Mouse (Mus musculus) kidney, embryonic 14.5 days (tissue): ENCODE measurements around the gene Naa20. TPM values are rescaled to one million over a fixed set of nuclear protein-coding genes. Genes with fewer than 3 reads are reported as not detected.
A peak's percentile ranks its signal among the peaks of the same experiment; 100 is the strongest.
"Not testable (repeated sequence)": the region's sequence is repeated elsewhere in the genome, so short reads cannot be mapped to it uniquely, and the experiment has no call there.

Experiments used
- ATAC-seq: fragments of 200-750 bp; cut with Nextera tagmentation; 2 replicates; pipeline ENCODE4 v1.8.0; 2017; ENCODE audit warnings: moderate number of reproducible peaks, mild to moderate bottlenecking, moderate TSS enrichment, moderate library complexity; ENCODE audit not compliant: low FRiP score, low TSS enrichment
- H3K27ac ChIP-seq: fragments of 300-500 bp; sonication (generic); 2 replicates; pipeline ENCODE4 v1.5.1; 2014; ENCODE audit warnings: low read depth, mild to moderate bottlenecking, low read length, moderate library complexity, mixed read lengths
- H3K27me3 ChIP-seq: fragments of 300-500 bp; sonication (generic); 2 replicates; pipeline ENCODE4 v1.6.1; 2014; ENCODE audit warnings: mild to moderate bottlenecking, low read length; ENCODE audit not compliant: control insufficient read depth, insufficient read depth
- H3K36me3 ChIP-seq: fragments of 300-500 bp; sonication (generic); 2 replicates; pipeline ENCODE4 v1.6.1; 2014; ENCODE audit warnings: low read length, mixed read lengths; ENCODE audit not compliant: control insufficient read depth, insufficient read depth
- H3K4me1 ChIP-seq: fragments of 300-500 bp; sonication (generic); 2 replicates; pipeline ENCODE4 v1.6.1; 2014; ENCODE audit warnings: low read length, mixed read lengths; ENCODE audit not compliant: control insufficient read depth, insufficient read depth
- H3K4me2 ChIP-seq: fragments of 300-500 bp; sonication (generic); replicated peaks from 2 replicates; pipeline ENCODE4 v1.6.1; 2014; ENCODE audit warnings: low read depth, mild to moderate bottlenecking, low read length
- H3K4me3 ChIP-seq: fragments of 300-500 bp; sonication (generic); 2 replicates; pipeline ENCODE4 v1.5.1; 2014; ENCODE audit warnings: mild to moderate bottlenecking, low read length
- H3K9ac ChIP-seq: fragments of 300-500 bp; sonication (generic); 2 replicates; pipeline ENCODE4 v1.6.1; 2014; ENCODE audit warnings: low read depth, mild to moderate bottlenecking, low read length, moderate library complexity
- H3K9me3 ChIP-seq: fragments of 300-500 bp; sonication (generic); 2 replicates; pipeline ENCODE4 v1.6.1; 2016; ENCODE audit warnings: low read length; ENCODE audit not compliant: control insufficient read depth
- WGBS: fragments of 180-500 bp; shearing (Covaris S2); extraction: QIAGEN DNeasy Blood & Tissue Kit; methylation state at CpG from one replicate; pipeline ENCODE4 v1.1.7; 2014; 5-methylcytosine and 5-hydroxymethylcytosine counted together
- polyA plus RNA-seq: library from polyadenylated mRNA; unstranded; fragments of >200 nt; fragmentation: Nextera tagmentation; extraction: Ambion mirVana; gene quantifications from 2 replicates; pipeline ENCODE4 v1.2.1, GENCODE M21; 2014

Naa20 gene
- polyA plus RNA-seq, 1 experiment from 2014 or later = 206 TPM

DNA sequence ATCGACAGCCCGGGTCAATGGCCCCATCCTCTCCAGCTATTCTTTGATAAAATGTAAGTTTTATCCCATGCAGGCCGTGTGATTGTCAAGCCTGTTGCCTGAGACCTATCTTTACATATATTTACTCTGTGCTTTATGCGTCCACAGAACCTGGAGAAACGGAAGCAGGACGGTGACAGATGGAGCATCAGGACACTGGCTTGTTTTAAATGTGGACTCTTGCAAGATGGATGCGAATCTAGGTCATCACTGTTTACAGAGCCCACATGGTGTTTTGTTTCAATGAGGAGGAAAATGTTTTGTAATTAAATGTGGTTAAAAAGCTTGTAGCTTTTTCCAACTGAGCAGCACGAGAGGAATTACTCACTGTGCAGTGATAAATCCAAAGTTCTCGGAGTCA is 3.8 kb upstream of the Naa20 start:
- 70% methylated on average over 9 of the region's 9 CpGs for WGBS
- Histone ChIP-seq H3K9me3 (no peaks in the 10 kb centered on the region), H3K27me3 (no peaks in the 10 kb centered on the region), H3K9ac (no peak overlapping the region), H3K27ac (no peak overlapping the region), H3K4me2 (no peak overlapping the region), H3K4me1 (no peaks in the 10 kb centered on the region), H3K4me3 (no peak overlapping the region), H3K36me3 (no peaks in the 10 kb centered on the region)
- no peak for ATAC-seq

DNA sequence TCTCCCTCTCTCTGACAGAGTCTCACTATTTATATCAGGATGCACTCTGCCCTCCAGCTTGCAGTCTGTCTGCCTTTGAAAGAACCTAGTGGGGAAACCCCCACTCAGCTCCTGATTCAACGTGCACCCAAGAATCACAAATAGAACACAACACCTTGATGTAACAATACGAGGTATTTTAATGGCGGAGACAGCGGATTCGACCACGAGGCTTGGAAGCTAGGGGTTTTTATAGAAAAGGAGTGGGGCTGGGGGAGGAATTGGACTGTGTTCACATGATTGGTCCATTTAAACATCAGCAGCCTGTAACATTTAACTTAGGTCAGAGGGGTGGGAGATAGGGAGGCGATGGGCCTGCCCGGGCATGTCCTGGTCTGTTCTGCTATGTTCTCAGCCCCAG is 1.6 kb upstream of the Naa20 start:
- not testable (repeated sequence) for H3K9me3 ChIP-seq, H3K4me3 ChIP-seq, H3K36me3 ChIP-seq, ATAC-seq, H3K27ac ChIP-seq, H3K4me1 ChIP-seq, H3K4me2 ChIP-seq, H3K27me3 ChIP-seq, H3K9ac ChIP-seq
- 72% methylated on average over 8 of the region's 8 CpGs for WGBS

DNA sequence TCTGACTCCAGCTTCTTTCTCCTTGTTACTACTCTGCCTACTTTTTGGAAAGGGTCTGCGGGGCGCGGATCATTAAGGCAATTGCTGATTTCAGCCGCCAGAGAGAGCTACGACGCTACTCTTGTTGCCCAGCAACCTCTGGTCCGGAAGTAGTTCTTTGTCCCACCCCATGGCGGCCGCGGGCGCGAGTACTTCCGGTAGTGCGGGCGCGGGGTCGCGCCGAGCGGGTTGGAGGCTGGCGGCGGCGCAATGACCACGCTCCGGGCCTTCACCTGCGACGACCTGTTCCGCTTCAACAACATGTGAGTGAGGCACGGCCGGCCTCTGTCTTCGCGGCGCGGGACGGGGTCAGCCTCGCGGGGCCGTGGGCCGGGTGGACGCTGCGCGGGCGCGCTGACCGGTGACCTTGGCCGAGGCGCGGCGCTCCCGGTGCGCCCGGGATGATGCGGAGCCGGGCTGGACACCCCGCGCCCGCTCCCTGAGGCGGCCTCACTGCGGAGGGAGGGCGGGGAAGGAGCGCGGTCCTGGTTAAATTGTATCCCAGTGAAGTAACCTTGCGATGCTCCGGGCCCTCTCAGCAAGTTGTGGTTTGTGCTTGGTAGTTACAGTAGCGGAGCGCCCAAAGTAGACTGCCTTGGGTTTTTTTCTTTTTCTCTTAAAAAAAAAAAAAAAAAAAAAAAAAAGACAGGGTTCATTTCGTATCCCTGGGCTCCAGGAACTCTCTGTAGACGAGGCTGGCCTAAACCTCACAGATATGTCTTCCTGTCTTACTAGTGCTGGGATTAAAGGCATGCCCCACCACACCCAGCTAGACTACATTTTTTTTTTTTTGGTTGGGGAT is 1.4 kb downstream of the Naa20 start:
- H3K9me3 ChIP-seq = no peaks in the 10 kb centered on the region
- peak overlapping the region; percentile 83 for H3K4me2 ChIP-seq
- H3K27me3 ChIP-seq = no peaks in the 10 kb centered on the region
- peak overlapping the region; percentile 94 for H3K9ac ChIP-seq
- peak overlapping the region; percentile 92 for H3K4me3 ChIP-seq
- H3K4me1 ChIP-seq = peaks cover 8% of the 10 kb centered on the region; the same call in 1 of the 2 replicates
- ATAC-seq = peak; percentile 97
- under 1% methylated on average over 65 of the region's 68 CpGs for WGBS
- peaks cover 3% of the 10 kb centered on the region; the same call in 1 of the 2 replicates for H3K36me3 ChIP-seq
- peak overlapping the region; percentile 95 for H3K27ac ChIP-seq

DNA sequence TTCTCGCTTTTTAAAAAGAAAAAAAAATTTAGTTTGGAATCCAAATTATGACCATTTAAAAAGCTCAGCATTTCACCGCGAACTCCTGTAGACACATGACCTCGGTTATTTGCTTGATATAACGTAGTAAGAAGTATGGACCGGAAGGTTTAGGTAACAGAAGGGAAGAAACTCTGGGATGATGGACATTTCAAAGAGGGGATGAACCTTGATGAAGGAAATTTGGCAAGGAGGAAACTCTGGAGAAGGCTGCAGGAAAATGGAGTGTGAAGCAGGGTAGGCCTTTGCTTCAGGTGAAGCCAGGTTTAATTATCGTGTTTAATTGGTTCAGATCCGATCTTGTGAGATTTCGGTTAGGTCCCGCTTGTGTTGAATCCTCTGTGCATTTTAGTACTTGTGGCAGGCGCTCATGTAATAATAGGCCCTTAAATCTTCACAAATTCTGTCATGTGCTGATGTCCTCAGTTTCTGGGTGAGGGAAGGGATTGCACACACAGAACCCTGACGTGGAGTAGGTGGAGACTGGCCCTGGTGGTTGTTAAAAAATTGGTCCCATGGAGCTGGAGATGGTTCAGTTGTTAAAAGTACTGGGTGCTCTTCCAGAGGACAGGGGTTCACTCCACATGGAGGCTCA is 2.2 kb downstream of the Naa20 start:
- H3K27ac ChIP-seq = peak overlapping the region; percentile 95; the same call in 1 of the 2 replicates
- peak overlapping the region; percentile 83 for H3K4me2 ChIP-seq
- H3K4me3 ChIP-seq = peak overlapping the region; percentile 92
- no peaks in the 10 kb centered on the region for H3K9me3 ChIP-seq
- H3K36me3 ChIP-seq = peaks cover 9% of the 10 kb centered on the region
- H3K27me3 ChIP-seq = no peaks in the 10 kb centered on the region
- WGBS = 26% methylated on average over 12 of the region's 12 CpGs
- peak overlapping the region; percentile 94; the same call in 1 of the 2 replicates for H3K9ac ChIP-seq
- H3K4me1 ChIP-seq = peaks cover 8% of the 10 kb centered on the region; the same call in 1 of the 2 replicates
- no peak for ATAC-seq

DNA sequence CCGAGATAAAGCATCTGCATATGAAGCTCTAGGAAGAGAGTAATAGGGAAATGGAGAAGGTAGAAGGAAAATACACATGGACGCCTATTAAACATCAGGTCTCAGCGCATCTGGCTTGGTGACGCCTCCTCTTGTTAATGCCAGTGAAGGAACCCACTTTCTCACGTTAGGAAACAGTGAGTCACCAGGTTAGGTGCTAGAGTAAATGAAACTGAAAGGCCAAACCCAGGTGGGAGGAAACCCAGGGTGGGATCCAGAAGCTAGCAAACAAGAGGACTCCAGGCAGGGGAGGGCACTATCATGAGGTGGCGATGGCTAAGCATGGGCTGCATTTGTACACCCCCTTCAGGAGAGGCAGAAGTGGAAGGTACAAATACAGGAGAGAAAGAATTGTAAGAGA is 3.3 kb downstream of the Naa20 start:
- Histone ChIP-seq H3K27me3 (no peaks in the 10 kb centered on the region), H3K4me2 (no peak overlapping the region), H3K27ac (no peak overlapping the region), H3K36me3 (peaks cover 17% of the 10 kb centered on the region), H3K9ac (no peak overlapping the region), H3K4me3 (no peak overlapping the region), H3K9me3 (no peaks in the 10 kb centered on the region), H3K4me1 (peaks cover 8% of the 10 kb centered on the region; the same call in 1 of the 2 replicates)
- ATAC-seq = no peak
- WGBS = 83% methylated on average over 6 of the region's 6 CpGs

DNA sequence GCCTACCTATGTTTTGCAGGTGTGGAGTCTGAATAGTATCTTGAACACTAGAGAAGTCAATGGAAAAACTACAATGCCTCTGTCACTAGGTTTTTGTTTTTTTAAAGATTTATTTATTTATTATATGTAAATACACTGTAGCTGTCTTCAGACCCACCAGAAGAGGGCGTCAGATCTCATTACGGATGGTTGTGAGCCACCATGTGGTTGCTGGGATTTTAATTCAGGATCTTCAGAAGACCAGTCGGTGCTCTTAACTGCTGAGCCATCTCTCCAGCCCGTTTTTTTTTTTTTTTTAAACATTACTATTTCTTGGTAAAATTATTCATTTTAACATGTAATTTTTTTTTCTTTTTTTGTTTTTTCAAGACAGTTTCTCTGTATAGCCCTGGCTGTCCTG is 4.0 kb downstream of the Naa20 start:
- H3K27me3 ChIP-seq, H3K4me3 ChIP-seq, H3K9ac ChIP-seq, H3K9me3 ChIP-seq, H3K4me1 ChIP-seq, H3K4me2 ChIP-seq, H3K27ac ChIP-seq, ATAC-seq: not testable (repeated sequence)
- 61% methylated on average over 4 of the region's 4 CpGs for WGBS
- peaks cover 24% of the 10 kb centered on the region for H3K36me3 ChIP-seq

DNA sequence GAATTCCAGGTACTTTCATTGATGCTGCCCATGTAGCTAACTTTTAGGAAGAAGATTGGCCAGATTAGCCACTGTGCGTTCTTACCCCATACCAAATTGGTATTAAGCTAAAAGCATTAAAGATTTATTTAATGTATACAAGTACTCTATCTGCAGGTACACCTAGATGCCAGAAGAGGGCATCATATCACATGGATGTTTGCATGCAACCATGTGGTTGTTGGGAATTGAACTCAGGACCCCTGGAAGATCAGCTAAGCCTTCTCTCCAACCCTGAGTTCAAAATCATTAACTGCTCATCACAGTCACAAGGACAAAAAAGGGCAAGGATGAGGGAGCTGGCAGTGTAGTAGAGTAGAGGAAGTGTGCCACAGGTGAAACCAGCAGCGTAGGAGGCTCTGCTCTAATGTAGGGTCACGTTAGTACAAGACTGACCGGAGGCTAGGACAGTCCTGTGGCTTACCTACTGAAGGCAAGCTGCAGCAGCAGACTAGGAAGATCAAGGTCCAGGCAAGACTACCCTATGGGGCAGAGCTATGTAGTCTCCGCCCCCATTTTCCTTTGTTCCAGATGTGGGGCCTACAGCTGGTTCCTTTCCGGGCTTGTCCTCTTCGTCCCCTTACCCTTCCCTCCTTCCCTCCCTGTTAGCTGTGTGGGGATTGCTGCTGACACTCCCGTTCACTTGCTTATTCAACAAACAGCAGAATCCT is 19.2 kb downstream of the Naa20 start:
- Histone ChIP-seq H3K4me3 (no peak overlapping the region), H3K9me3 (no peaks in the 10 kb centered on the region), H3K27ac (no peak overlapping the region), H3K4me1 (no peaks in the 10 kb centered on the region), H3K27me3 (no peaks in the 10 kb centered on the region), H3K36me3 (peaks cover 88% of the 10 kb centered on the region), H3K9ac (no peak overlapping the region), H3K4me2 (no peak overlapping the region)
- ATAC-seq = no peak
- WGBS = 84% methylated on average over 8 of the region's 8 CpGs

DNA sequence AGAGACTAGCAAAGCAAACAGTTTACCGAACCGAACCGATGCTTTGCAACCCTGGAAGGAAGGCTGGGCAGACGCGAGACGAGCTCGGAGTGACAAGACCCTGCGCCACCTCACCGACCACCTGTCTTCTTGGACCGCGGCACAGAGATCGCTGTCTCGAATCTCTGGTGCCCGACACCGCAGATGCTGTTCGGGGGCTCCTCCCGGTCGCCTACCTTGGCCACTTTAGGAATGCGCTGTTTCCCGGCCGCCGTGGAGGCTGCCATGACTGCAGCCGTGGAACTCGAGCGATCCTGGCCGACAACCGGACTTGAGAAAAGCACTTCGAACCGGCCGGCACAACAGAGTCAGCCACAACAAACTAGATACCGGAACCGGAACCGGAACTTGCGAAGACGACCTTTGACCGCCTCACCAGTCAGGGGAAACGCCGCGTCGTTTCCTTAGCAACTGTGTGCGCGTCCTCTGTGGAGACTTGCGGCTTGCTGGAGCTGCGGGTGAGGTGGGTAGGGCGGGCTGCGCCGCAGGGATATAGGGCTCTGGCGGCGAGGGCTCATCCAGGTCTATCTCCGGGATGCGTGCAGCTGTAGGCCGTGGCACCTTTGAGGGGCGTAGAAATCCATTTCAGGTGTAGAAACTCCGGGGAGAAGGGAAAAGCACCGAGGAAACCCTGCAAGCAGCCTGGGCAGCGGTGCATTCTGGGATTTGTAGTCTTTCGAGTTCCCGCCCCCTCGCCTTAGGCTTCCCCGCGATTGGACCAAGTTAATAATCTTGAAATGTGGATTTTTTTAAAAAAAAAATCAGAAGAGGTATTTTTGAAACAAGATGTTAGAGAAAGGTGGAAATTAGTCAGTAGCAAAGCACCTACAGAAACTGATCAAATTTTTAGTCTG is 32.7 kb downstream of the Naa20 start, which contains the start of the genes Cfap61 and Crnkl1:
Cfap61 (plus strand) TSS at position 446 of the 893 bp plus-strand sequence.
Crnkl1 (minus strand) TSS at position 676 of the 893 bp plus-strand sequence.
- under 1% methylated on average over 61 of the region's 61 CpGs for WGBS
- no peak within 1 kb of the TSS for H3K27ac ChIP-seq
- H3K27me3 ChIP-seq = no peaks in the 10 kb centered on the region
- peak within 1 kb of the TSS; percentile 83 for H3K4me2 ChIP-seq
- H3K4me1 ChIP-seq = peaks cover 7% of the 10 kb centered on the region; the same call in 1 of the 2 replicates
- H3K9ac ChIP-seq = peak within 1 kb of the TSS; percentile 74
- no peaks in the 10 kb centered on the region for H3K9me3 ChIP-seq
- ATAC-seq = peak; percentile 98
- peak within 1 kb of the TSS; percentile 95 for H3K4me3 ChIP-seq
- peaks cover 24% of the 10 kb centered on the region for H3K36me3 ChIP-seq
